Comparison of ENCODE assay signal across 23 mouse cellular contexts in the genomic region with DNA sequence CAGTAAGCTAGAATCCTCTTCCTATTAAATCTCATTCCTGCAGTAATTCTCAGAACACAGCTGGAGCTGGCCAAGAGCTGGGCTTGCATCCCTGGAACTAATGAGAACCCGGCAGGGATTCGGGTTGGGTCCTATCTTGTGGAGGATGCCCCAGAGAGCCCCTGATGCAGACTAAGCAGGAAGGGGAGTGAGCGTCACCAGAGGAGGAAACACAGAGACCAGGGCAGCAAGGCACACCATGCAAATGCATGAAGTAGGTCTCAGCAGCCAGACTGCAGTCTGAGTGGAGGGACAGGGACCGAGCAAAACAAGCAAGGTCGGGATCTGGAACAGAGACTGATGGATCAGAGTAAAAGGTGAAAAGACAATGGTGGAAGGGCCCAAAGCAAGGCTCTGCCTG.
DNase-seq lines count a peak whose midpoint lies in the region; ATAC-seq lines count a peak whose summit lies in the region.
"Had no signal": no experiment of that assay in that cellular context is flagged by ENCODE, and none has a peak within 500 bp of the region (broad histone marks: within the 10 kb centered on the region; RNA-seq: fewer than 3 reads in every experiment).

No protein-coding gene starts in this region.

- no peak overlapping the region for H3K4me2 ChIP-seq in hindbrain, embryonic 16.5 days (ENCODE audit: low read length)
- no peak overlapping the region for H3K4me2 ChIP-seq in midbrain, embryonic 13.5 days (replicated peaks)
- H3K4me2 ChIP-seq in neural tube, embryonic 15.5 days = no peak overlapping the region
- H3K4me2 ChIP-seq: heart, embryonic 11.5 days; intestine, embryonic 15.5 days had no signal

- no peaks in the 10 kb centered on the region for H3K36me3 ChIP-seq in hindbrain, embryonic 10.5 days
- H3K36me3 ChIP-seq in hindbrain, embryonic 16.5 days (ENCODE audit: control insufficient read depth, insufficient read depth, low read length) = no peaks in the 10 kb centered on the region
- H3K36me3 ChIP-seq in midbrain, embryonic 13.5 days = no peaks in the 10 kb centered on the region
- no peaks in the 10 kb centered on the region for H3K36me3 ChIP-seq in neural tube, embryonic 15.5 days
- H3K36me3 ChIP-seq: intestine, embryonic 15.5 days had no signal

- ATAC-seq in hindbrain, embryonic 16.5 days = no peak; the same call in 1 of the 2 replicates
- ATAC-seq in midbrain, embryonic 13.5 days = peak; percentile 31; the same call in 1 of the 2 replicates
- ATAC-seq in neural tube, embryonic 15.5 days (ENCODE audit: low FRiP score) = 0 out of 2 replicates have a peak, but pooled peaks have one; percentile 23
- ATAC-seq: activated CD4-positive, CD25-positive, alpha-beta regulatory T cell, adult 4 months; intestine, embryonic 15.5 days; lung, postnatal 0 days had no signal

- H3K4me1 ChIP-seq in hindbrain, embryonic 10.5 days (replicated peaks) = peaks cover 23% of the 10 kb centered on the region
- H3K4me1 ChIP-seq in hindbrain, embryonic 16.5 days (ENCODE audit: control insufficient read depth, insufficient read depth, low read depth, low read length) = peaks cover 4% of the 10 kb centered on the region; the same call in 1 of the 2 replicates
- H3K4me1 ChIP-seq in midbrain, embryonic 13.5 days (replicated peaks) = peaks cover 22% of the 10 kb centered on the region
- peaks cover 8% of the 10 kb centered on the region for H3K4me1 ChIP-seq in neural tube, embryonic 15.5 days
- H3K4me1 ChIP-seq: intestine, embryonic 15.5 days had no signal

- H3K9me3 ChIP-seq in hindbrain, embryonic 10.5 days = no peaks in the 10 kb centered on the region
- H3K9me3 ChIP-seq in hindbrain, embryonic 16.5 days (ENCODE audit: control insufficient read depth, low read length) = no peaks in the 10 kb centered on the region
- no peaks in the 10 kb centered on the region for H3K9me3 ChIP-seq in midbrain, embryonic 13.5 days
- no peaks in the 10 kb centered on the region for H3K9me3 ChIP-seq in neural tube, embryonic 15.5 days (replicated peaks)
- H3K9me3 ChIP-seq: intestine, embryonic 15.5 days had no signal

- DNase-seq in hindbrain, embryonic 10.5 days (ENCODE audit: low spot score) = no peak
- peak; percentile 23 for DNase-seq in ZHBTc4 (ENCODE audit: low read depth, low spot score)
- no peak for DNase-seq in adrenal gland, postnatal 25 days
- no peak for DNase-seq in gastrocnemius, postnatal 10 days
- DNase-seq: adrenal gland, postnatal 14 days; cerebellum, adult 11 months; cerebellum, postnatal 10 days; forebrain, postnatal 0 days; kidney, adult 9 months; kidney, postnatal 25 days; thymus, adult 2 months; thymus, postnatal 4 days had no signal

- 31% methylated on average over 5 of the region's 5 CpGs for WGBS in hindbrain, embryonic 10.5 days
- 22% methylated on average over 5 of the region's 5 CpGs for WGBS in hindbrain, embryonic 16.5 days
- 16% methylated on average over 5 of the region's 5 CpGs for WGBS in midbrain, embryonic 13.5 days
- WGBS in neural tube, embryonic 15.5 days = 38% methylated on average over 5 of the region's 5 CpGs

- H3K9ac ChIP-seq in hindbrain, embryonic 16.5 days (ENCODE audit: low read depth, low read length) = no peak overlapping the region; the same call in 1 of the 2 replicates
- no peak overlapping the region for H3K9ac ChIP-seq in midbrain, embryonic 13.5 days (replicated peaks)
- no peak overlapping the region for H3K9ac ChIP-seq in neural tube, embryonic 15.5 days (replicated peaks)
- H3K9ac ChIP-seq: forebrain, postnatal 0 days; intestine, embryonic 15.5 days had no signal

- H3K4me3 ChIP-seq in hindbrain, embryonic 10.5 days = no peak overlapping the region
- H3K4me3 ChIP-seq in hindbrain, embryonic 16.5 days (ENCODE audit: low read length) = no peak overlapping the region
- no peak overlapping the region for H3K4me3 ChIP-seq in midbrain, embryonic 13.5 days (replicated peaks)
- H3K4me3 ChIP-seq in neural tube, embryonic 15.5 days (replicated peaks) = no peak overlapping the region
- H3K4me3 ChIP-seq: intestine, embryonic 15.5 days; layer of hippocampus, adult 2 months; myocyte had no signal

- 0 out of 2 replicates have a peak overlapping the region, but pooled peaks have one; percentile 0 for H3K27ac ChIP-seq in hindbrain, embryonic 10.5 days
- H3K27ac ChIP-seq in hindbrain, embryonic 16.5 days (ENCODE audit: low read depth, low read length) = no peak overlapping the region; the same call in 1 of the 2 replicates
- H3K27ac ChIP-seq in midbrain, embryonic 13.5 days = peak overlapping the region; percentile 25
- 0 out of 2 replicates have a peak overlapping the region, but pooled peaks have one; percentile 15 for H3K27ac ChIP-seq in neural tube, embryonic 15.5 days (replicated peaks)
- H3K27ac ChIP-seq: intestine, embryonic 15.5 days; layer of hippocampus, adult 2 months; macrophage; stomach, postnatal 0 days had no signal

- H3K27me3 ChIP-seq in hindbrain, embryonic 10.5 days (ENCODE audit: insufficient read depth, poor library complexity, severe bottlenecking) = peaks cover 4% of the 10 kb centered on the region; the same call in 1 of the 2 replicates
- H3K27me3 ChIP-seq in hindbrain, embryonic 16.5 days (replicated peaks; ENCODE audit: control insufficient read depth, insufficient read depth, low read length) = no peaks in the 10 kb centered on the region
- H3K27me3 ChIP-seq in midbrain, embryonic 13.5 days = peaks cover 5% of the 10 kb centered on the region; the same call in 1 of the 2 replicates
- no peaks in the 10 kb centered on the region for H3K27me3 ChIP-seq in neural tube, embryonic 15.5 days (replicated peaks)
- H3K27me3 ChIP-seq: intestine, embryonic 15.5 days had no signal
